Mouse (Mus musculus) spleen, postnatal 14 days (tissue): ENCODE results near the gene Ccdc153.

Experiments used
- DNase-seq, 2 experiments: peaks; one replicate each; pipeline ENCODE4 v3.0.0; 2021 to 2022; ENCODE audit warnings: low spot score in 2 of 2

Ccdc153 gene

GRCm38 (mm10) chr9:44239447-44239846, 1.0 kb upstream of the Ccdc153 start:
- peak in 1 of 2 experiments; percentile 54 for DNase-seq

GRCm38 (mm10) chr9:44240911-44241310, 435 bp downstream of the Ccdc153 start:
- no peak for DNase-seq

GRCm38 (mm10) chr9:44241418-44241817, 942 bp downstream of the Ccdc153 start:
- no peak for DNase-seq

GRCm38 (mm10) chr9:44243621-44244020, 3.1 kb downstream of the Ccdc153 start:
- no peak for DNase-seq

DNA sequence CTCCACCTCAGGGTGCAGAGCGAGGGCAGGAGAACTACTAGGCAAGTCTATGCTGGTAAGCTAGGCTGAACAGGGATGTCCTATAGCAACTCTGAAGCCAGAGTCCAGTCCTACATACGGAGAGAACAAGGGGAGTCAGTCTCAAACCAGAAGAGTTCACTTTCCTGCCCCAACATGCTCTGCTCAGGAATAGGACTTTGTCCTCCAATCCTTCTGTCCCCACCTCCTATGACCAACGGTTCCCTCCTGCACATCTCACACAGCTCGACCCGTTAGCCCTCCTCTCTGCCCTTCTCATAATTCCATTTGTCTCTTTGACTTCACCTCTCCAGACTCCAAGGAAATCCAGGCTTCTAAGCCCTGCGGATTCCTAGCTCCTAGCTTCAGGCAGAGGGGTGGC, 7.4 kb downstream of the Ccdc153 start:
- no peak for DNase-seq

DNA sequence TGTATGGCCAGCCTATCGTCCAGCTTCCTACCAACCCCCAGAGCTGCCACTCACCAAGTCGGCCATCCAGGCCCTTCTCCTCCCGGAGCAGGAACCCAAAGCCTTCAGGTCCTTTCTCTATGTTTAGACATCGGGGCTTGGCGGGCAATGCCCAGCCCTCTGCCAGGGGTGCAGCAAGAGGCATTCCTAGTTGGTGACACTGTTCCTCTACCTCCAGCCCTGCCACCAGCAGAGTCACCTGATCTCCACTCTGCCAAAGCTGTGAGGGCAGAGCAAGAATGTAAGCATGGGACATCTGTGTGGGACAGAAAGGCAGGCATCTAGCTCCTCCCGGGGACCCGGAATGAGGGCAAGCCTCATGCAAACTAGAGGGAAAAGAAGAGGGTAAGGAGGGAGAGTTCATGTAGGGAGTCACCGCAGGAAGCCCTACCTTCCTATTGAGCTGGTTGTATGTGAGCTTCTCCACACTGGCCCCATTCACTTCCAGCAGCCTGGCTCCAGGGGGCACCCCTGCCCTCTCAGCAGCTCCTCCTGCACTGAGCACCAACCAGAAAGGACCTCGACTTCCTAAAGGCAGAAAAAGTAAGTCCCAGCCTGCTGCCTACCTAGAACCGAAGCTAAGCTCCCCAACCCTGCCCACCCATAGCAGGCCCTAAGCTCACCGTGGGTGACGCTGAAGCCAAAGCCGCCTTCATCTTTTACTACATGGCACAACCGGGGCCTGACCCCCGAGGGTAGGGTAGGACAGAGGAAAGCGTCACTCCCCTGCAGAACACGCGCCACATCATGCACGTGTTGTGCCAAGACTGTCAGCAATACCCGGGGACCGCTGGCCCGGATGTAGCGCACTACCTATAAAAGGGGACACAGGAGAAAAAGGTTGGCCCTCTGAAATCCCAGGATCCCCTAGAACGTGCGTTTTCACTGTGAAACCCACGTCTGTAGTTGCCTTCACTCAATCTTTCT, 9.0 kb downstream of the Ccdc153 start:
- peak; percentile 40 to 47 for DNase-seq

- no peak for DNase-seq
Measured at GRCm38 (mm10) chr9:44250445-44250844, 10.0 kb downstream of the Ccdc153 start.

DNA sequence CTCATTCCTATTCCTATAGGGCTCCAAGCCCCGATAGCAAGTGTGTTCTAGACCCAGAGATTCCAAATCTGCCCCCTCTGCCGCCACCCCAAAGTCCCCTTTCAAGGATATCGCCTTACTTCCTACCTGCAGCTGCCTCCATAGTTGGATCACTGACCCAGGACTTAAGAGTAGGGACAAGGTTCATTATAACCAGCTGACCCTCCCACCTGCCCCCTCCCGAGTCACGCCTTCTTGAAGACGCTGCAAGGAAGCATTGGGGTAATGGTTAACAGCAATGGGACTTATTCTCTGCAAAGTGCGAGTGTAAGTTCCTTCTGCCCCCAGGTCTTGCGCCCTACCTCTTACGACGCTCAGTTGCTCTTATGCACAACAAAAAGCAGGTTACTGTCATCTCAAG, 10.8 kb downstream of the Ccdc153 start, which contains the start of gene Pdzd3:
Gene Pdzd3 (minus strand): TSS at position 158 of the 400 bp plus-strand sequence.
- no peak for DNase-seq

DNA sequence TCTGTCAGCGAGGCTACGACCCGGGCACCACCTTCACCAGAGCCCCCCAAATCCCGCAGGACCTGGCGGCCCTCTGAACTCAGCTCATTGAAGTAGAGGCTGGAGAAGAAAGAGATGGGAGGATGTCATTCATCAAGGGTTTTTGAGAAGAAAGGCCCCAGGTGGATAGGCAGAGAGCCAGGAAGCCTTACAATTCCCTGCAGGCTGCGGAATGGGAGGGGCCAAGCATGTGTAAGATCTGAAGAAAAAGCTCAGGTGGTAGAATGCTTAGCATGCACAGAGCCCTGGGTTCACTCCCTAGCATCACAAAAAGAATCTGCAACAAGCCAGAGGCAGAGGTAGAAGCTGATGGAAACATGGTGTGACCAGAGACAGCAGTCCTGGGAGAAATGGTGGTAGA, 13.0 kb downstream of the Ccdc153 start:
- DNase-seq = no peak

- DNase-seq = no peak
Measured at GRCm38 (mm10) chr9:44254508-44255135, 14.1 kb downstream of the Ccdc153 start.

DNA sequence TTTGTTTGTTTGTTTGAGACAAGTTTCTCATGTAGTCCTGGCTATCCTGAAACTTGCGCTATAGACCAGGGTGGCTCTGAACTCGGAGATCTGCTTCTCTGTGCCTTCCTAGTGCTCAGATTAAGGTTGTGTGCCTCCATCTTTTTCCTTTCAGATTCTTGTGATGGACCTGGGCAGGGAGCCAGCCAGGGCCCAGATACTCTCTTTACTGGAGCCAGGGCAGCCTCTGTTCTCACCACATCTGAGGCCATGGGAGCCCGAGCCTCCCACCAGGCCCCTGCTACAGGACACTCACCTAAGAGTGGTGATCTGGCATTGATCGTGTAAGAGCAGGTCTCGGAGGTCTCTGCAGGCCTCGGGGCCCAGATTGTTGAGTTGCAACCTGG, 14.7 kb downstream of the Ccdc153 start:
- no peak for DNase-seq

GRCm38 (mm10) chr9:44256213-44256612, 15.7 kb downstream of the Ccdc153 start:
- DNase-seq = no peak

- DNase-seq = no peak
Measured at GRCm38 (mm10) chr9:44259014-44259413, 18.5 kb downstream of the Ccdc153 start.

DNA sequence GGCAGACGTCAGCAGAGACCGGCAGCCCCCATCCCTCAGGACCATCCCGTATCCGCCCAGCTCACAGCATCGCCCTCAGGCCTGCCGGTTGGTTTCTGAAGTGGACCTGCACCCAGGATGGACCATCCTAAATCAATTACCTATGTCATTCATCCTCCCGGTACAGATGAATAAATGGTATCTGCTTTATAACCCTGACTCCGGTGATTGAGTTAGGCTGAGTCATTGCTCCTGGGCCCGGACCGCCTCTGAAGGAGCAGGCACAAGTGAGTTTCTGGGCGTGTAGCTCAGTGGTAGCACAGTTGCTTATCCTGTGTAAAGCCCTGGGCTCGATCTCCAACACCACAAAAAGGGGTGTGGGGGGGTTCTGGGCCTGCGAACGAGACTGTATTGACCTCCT, 20.9 kb downstream of the Ccdc153 start:
- DNase-seq = no peak

DNA sequence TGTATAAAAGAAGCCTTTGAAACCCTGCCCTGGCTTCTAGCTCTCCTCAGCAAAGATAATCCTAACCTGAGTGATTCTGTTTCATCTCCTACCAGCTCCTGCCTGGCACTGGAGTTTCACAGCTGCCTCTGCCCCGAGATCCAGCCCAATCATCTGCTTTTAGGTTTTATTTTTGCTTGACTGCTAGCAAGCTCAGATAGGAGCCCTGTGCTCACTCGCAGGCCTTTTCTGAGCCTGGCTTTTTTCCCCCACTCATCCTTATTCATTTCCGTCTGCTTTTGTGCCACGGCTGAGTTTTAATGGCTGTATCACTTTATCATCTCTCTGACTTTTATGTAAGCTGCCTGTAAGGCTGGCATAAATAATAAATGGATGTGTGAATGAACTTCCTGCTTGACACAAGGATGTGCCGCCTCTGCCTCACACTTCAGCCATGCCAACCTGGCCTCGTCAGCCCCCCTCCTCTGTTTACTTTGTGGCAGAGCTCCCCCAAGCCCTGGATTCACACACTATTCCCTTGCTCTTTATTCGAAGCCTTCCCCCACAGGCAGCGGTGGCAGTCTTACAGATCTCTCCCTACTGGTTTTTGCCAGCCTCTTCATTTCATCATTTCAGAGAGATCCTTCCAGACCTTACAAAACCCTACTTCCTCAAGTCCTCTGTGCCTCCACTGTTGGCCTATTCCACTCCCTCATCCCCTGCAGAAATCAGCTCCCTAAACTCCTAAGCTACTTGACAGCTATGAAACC, 26.2 kb downstream of the Ccdc153 start:
- no peak for DNase-seq

DNA sequence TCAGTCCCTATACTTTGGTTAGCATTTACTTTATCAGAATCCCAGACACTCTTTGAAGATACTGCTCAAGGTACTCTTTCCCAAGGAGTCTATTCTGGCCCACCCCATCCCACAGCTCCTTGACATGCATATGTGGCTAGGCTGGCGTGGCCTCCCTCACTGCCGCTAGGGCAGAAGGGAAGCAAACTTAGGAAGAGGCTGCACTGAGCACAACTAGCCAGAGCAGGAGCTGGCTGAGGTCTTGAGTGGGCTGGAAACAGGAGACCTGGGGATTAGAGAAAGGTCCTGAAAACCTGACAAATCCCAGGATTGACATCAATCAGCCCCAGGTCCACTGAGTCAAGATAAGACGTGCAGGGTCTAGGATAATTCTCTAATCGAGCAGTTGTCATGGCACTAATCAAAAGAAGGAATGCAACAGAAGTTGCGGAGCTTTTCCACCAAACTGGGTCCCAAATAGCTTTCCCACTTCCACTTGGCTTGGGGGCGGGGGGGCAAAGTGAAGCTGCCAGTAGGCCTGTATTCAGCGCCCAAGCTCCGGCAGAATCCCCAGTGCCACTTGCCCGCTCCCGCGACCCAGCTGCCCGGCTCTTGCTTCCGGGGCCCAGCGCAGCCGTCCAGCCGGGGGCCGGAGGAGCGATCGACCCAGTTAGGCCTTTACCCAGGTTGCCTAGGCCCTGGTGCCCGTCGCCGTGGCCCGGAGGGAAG, 27.0 kb downstream of the Ccdc153 start:
- no peak for DNase-seq

GRCm38 (mm10) chr9:44268027-44268360, 27.5 kb downstream of the Ccdc153 start:
- DNase-seq = peak; percentile 75 to 79

DNA sequence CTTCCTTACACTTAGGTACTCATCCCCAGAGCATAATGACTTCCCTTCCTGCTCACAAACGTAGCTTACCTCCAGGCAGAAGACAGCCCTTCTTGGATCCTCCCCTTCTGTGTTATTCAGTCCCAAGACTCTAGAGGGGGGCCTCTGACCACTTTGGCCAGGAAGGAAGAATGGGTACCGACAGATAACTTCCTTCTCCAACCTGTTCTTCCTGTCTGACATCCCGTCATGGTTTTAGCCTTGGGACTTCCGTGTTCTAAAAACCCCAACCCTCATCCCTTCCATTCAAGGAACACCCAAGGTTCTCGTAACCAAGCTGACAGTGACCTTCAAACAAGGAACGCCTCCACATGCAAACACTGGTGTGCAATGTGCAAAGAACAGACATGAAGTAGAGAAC, 28.0 kb downstream of the Ccdc153 start, which contains the start of gene Nlrx1:
Gene Nlrx1 (minus strand): TSS at position 168 of the 400 bp plus-strand sequence.
- no peak for DNase-seq

GRCm38 (mm10) chr9:44269077-44269476, 28.6 kb downstream of the Ccdc153 start:
- DNase-seq = peak in 1 of 2 experiments; percentile 57

- DNase-seq = no peak
Measured at GRCm38 (mm10) chr9:44269973-44270372, 29.5 kb downstream of the Ccdc153 start.

- no peak for DNase-seq
Measured at GRCm38 (mm10) chr9:44283183-44283582, 42.7 kb downstream of the Ccdc153 start.
